Mouse (Mus musculus): ENCODE measurements around the gene Tmem120a. TPM values are rescaled to one million over a fixed set of nuclear protein-coding genes. Genes with fewer than 3 reads are reported as not detected.

Tmem120a gene
- polyA plus RNA-seq, 1 experiment: 184 TPM

- H3K4me1 ChIP-seq (ENCODE audit: control insufficient read depth, insufficient read depth, low read length): no peaks in the 10 kb centered on the region
- H3K36me3 ChIP-seq (ENCODE audit: control insufficient read depth, insufficient read depth, low read length): no peaks in the 10 kb centered on the region
- H3K4me3 ChIP-seq (ENCODE audit: control insufficient read depth, low read depth, low read length): no peak overlapping the region
- TF ChIP-seq CTCF (IDR thresholded peaks at IDR 0.05; ENCODE audit: control insufficient read depth, insufficient read depth, insufficient replicate concordance, low read depth, low read length): no peak
- TF ChIP-seq POLR2A (IDR thresholded peaks at IDR 0.05; ENCODE audit: control insufficient read depth, low read depth, low read length): no peak
- H3K27me3 ChIP-seq (ENCODE audit: control insufficient read depth, insufficient read depth, low read length): no peaks in the 10 kb centered on the region
- H3K27ac ChIP-seq (ENCODE audit: control insufficient read depth, insufficient read depth, low read depth, low read length): no peak overlapping the region
Measured at GRCm38 (mm10) chr5:135726641-135727346, 17.5 kb downstream of the Tmem120a start.

- no peak overlapping the region for H3K4me3 ChIP-seq (ENCODE audit: control insufficient read depth, low read depth, low read length)
- H3K27ac ChIP-seq (ENCODE audit: control insufficient read depth, insufficient read depth, low read depth, low read length): no peak overlapping the region
- TF ChIP-seq POLR2A (IDR thresholded peaks at IDR 0.05; ENCODE audit: control insufficient read depth, low read depth, low read length): no peak
- TF ChIP-seq CTCF (IDR thresholded peaks at IDR 0.05; ENCODE audit: control insufficient read depth, insufficient read depth, insufficient replicate concordance, low read depth, low read length): no peak
- H3K27me3 ChIP-seq (ENCODE audit: control insufficient read depth, insufficient read depth, low read length): no peaks in the 10 kb centered on the region
- H3K4me1 ChIP-seq (ENCODE audit: control insufficient read depth, insufficient read depth, low read length): no peaks in the 10 kb centered on the region
- no peaks in the 10 kb centered on the region for H3K36me3 ChIP-seq (ENCODE audit: control insufficient read depth, insufficient read depth, low read length)
Measured at GRCm38 (mm10) chr5:135725991-135726390, 18.3 kb downstream of the Tmem120a start.

- no peak overlapping the region for H3K27ac ChIP-seq (ENCODE audit: control insufficient read depth, insufficient read depth, low read depth, low read length)
- H3K36me3 ChIP-seq (ENCODE audit: control insufficient read depth, insufficient read depth, low read length): no peaks in the 10 kb centered on the region
- no peaks in the 10 kb centered on the region for H3K27me3 ChIP-seq (ENCODE audit: control insufficient read depth, insufficient read depth, low read length)
- no peaks in the 10 kb centered on the region; the same call in 1 of the 2 replicates for H3K4me1 ChIP-seq (ENCODE audit: control insufficient read depth, insufficient read depth, low read length)
- no peak overlapping the region for H3K4me3 ChIP-seq (ENCODE audit: control insufficient read depth, low read depth, low read length)
- no peak for TF ChIP-seq CTCF (IDR thresholded peaks at IDR 0.05; ENCODE audit: control insufficient read depth, insufficient read depth, insufficient replicate concordance, low read depth, low read length)
- TF ChIP-seq POLR2A (IDR thresholded peaks at IDR 0.05; ENCODE audit: control insufficient read depth, low read depth, low read length): no peak
Measured at GRCm38 (mm10) chr5:135725391-135725841, 18.8 kb downstream of the Tmem120a start.

GRCm38 (mm10) chr5:135724536-135725322, 19.5 kb downstream of the Tmem120a start:
- no peaks in the 10 kb centered on the region; the same call in 1 of the 2 replicates for H3K4me1 ChIP-seq (ENCODE audit: control insufficient read depth, insufficient read depth, low read length)
- TF ChIP-seq POLR2A (IDR thresholded peaks at IDR 0.05; ENCODE audit: control insufficient read depth, low read depth, low read length) (no peak), CTCF (IDR thresholded peaks at IDR 0.05; ENCODE audit: control insufficient read depth, insufficient read depth, insufficient replicate concordance, low read depth, low read length) (no peak)
- H3K36me3 ChIP-seq (ENCODE audit: control insufficient read depth, insufficient read depth, low read length): no peaks in the 10 kb centered on the region
- H3K4me3 ChIP-seq (ENCODE audit: control insufficient read depth, low read depth, low read length): no peak overlapping the region
- H3K27me3 ChIP-seq (ENCODE audit: control insufficient read depth, insufficient read depth, low read length): no peaks in the 10 kb centered on the region
- H3K27ac ChIP-seq (ENCODE audit: control insufficient read depth, insufficient read depth, low read depth, low read length): no peak overlapping the region

- Histone ChIP-seq H3K27me3 (ENCODE audit: control insufficient read depth, insufficient read depth, low read length) (no peaks in the 10 kb centered on the region), H3K27ac (ENCODE audit: control insufficient read depth, insufficient read depth, low read depth, low read length) (no peak overlapping the region), H3K4me1 (ENCODE audit: control insufficient read depth, insufficient read depth, low read length) (no peaks in the 10 kb centered on the region; the same call in 1 of the 2 replicates), H3K36me3 (ENCODE audit: control insufficient read depth, insufficient read depth, low read length) (no peaks in the 10 kb centered on the region), H3K4me3 (ENCODE audit: control insufficient read depth, low read depth, low read length) (no peak overlapping the region)
- no peak for TF ChIP-seq CTCF (IDR thresholded peaks at IDR 0.05; ENCODE audit: control insufficient read depth, insufficient read depth, insufficient replicate concordance, low read depth, low read length)
- no peak for TF ChIP-seq POLR2A (IDR thresholded peaks at IDR 0.05; ENCODE audit: control insufficient read depth, low read depth, low read length)
Measured at GRCm38 (mm10) chr5:135723165-135723751, 21.0 kb downstream of the Tmem120a start.

GRCm38 (mm10) chr5:135722121-135722520, 22.1 kb downstream of the Tmem120a start:
- Histone ChIP-seq H3K4me1 (ENCODE audit: control insufficient read depth, insufficient read depth, low read length) (no peaks in the 10 kb centered on the region; the same call in 1 of the 2 replicates), H3K4me3 (ENCODE audit: control insufficient read depth, low read depth, low read length) (no peak overlapping the region), H3K27me3 (ENCODE audit: control insufficient read depth, insufficient read depth, low read length) (no peaks in the 10 kb centered on the region), H3K36me3 (ENCODE audit: control insufficient read depth, insufficient read depth, low read length) (no peaks in the 10 kb centered on the region), H3K27ac (ENCODE audit: control insufficient read depth, insufficient read depth, low read depth, low read length) (no peak overlapping the region)
- no peak for TF ChIP-seq CTCF (IDR thresholded peaks at IDR 0.05; ENCODE audit: control insufficient read depth, insufficient read depth, insufficient replicate concordance, low read depth, low read length)
- TF ChIP-seq POLR2A (IDR thresholded peaks at IDR 0.05; ENCODE audit: control insufficient read depth, low read depth, low read length): no peak

- TF ChIP-seq POLR2A (IDR thresholded peaks at IDR 0.05; ENCODE audit: control insufficient read depth, low read depth, low read length) (no peak), CTCF (IDR thresholded peaks at IDR 0.05; ENCODE audit: control insufficient read depth, insufficient read depth, insufficient replicate concordance, low read depth, low read length) (no peak)
- no peak overlapping the region for H3K27ac ChIP-seq (ENCODE audit: control insufficient read depth, insufficient read depth, low read depth, low read length)
- H3K36me3 ChIP-seq (ENCODE audit: control insufficient read depth, insufficient read depth, low read length): no peaks in the 10 kb centered on the region
- no peaks in the 10 kb centered on the region for H3K27me3 ChIP-seq (ENCODE audit: control insufficient read depth, insufficient read depth, low read length)
- no peaks in the 10 kb centered on the region; the same call in 1 of the 2 replicates for H3K4me1 ChIP-seq (ENCODE audit: control insufficient read depth, insufficient read depth, low read length)
- no peak overlapping the region for H3K4me3 ChIP-seq (ENCODE audit: control insufficient read depth, low read depth, low read length)
Measured at GRCm38 (mm10) chr5:135721076-135721475, 23.2 kb downstream of the Tmem120a start.

Data from testis, adult 2 months (tissue).